Mouse (Mus musculus): ENCODE results near the gene F5. TPM values are rescaled to one million over a fixed set of nuclear protein-coding genes. Genes with fewer than 3 reads are reported as not detected.

F5 gene
- total and polyA plus RNA-seq, 2 experiments from 2014 or later = 0.05 TPM; not detected in 1

DNA sequence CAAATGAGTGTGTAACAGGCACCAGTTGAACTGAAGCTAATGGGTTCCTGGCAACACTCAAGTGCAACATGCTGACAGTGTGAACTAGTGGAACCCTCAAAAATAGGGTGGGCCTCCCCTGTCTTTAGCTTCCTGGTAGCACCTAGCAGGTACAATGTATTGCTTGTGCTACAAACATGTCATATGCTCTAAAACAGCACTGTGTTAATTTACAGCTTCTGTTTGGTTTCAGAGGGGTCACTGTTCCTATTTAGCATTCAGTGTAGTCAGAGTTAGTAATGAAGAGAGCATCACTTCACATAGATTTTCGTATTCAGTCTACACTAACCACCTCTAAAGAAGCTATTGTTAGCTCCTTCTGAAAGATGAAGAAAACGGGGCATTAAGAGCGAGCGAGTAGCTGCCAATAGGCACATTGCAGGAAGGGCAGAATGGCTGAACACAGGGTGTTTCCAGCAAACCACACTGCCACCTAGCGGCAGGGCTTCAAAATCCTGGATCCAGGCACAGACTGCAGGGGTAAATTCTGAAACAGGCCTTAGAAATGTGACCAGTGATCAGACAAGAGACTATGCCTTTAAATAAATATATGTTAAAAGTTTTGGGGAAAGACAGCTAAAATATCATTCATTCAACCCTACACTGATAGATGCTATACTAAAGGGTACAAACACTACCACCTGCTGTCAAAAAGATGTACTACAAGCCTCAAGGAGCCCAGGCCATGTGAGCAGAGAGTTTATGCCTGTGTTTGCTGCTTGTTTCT, 13.1 kb upstream of the F5 start:
- H3K4me2 ChIP-seq (ENCODE audit: low read depth, low read length) = peak overlapping the region; percentile 43; the same call in 1 of the 2 replicates
- H3K9ac ChIP-seq (replicated peaks; ENCODE audit: low read depth, low read length) = no peak overlapping the region
- H3K4me1 ChIP-seq (ENCODE audit: control insufficient read depth, insufficient read depth) = peaks cover 5% of the 10 kb centered on the region; the same call in 1 of the 2 replicates
- 4% methylated on average over 5 of the region's 5 CpGs for WGBS
- DNase-seq (ENCODE audit: low spot score) (peak; percentile 62), ATAC-seq (ENCODE audit: insufficient read depth, low read depth) (peak; percentile 72)
- no peaks in the 10 kb centered on the region for H3K36me3 ChIP-seq (replicated peaks; ENCODE audit: control insufficient read depth, insufficient read depth, low read length)
- H3K27ac ChIP-seq (ENCODE audit: low read depth) = no peak overlapping the region
- TF ChIP-seq EP300 (IDR thresholded peaks at IDR 0.05; ENCODE audit: low read depth) (no peak), CTCF (IDR thresholded peaks at IDR 0.05; ENCODE audit: low read depth) (peak; percentile 86)
- no peak overlapping the region for H3K4me3 ChIP-seq (ENCODE audit: low read depth, low read length)
- no peaks in the 10 kb centered on the region for H3K9me3 ChIP-seq (replicated peaks; ENCODE audit: control insufficient read depth, low read length)
- no peaks in the 10 kb centered on the region for H3K27me3 ChIP-seq (ENCODE audit: control insufficient read depth, insufficient read depth, low read length)

DNA sequence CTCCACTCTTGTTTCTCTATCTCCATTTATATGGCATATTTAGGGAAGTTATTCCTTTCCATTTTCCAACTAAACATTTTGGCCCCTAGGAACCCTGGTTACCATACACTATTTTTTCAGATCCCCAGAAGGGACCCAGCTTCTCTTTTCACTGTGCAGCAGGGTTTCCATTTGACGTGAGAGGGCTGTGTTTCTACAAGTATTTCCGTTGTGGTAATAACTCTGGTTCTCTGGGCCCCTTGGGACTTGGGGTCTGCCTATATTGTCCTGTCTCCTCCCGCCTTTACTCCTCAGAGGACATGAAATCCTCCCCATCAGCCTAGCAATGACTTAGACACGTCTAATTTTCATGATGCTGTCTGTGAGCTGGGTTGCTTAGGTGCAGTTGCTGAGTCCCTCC, 12.2 kb upstream of the F5 start:
- no peak overlapping the region for H3K4me2 ChIP-seq (ENCODE audit: low read depth, low read length)
- WGBS = 54% methylated on average over 4 of the region's 4 CpGs
- H3K9ac ChIP-seq (replicated peaks; ENCODE audit: low read depth, low read length) = no peak overlapping the region
- H3K27me3 ChIP-seq (ENCODE audit: control insufficient read depth, insufficient read depth, low read length) = no peaks in the 10 kb centered on the region
- TF ChIP-seq CTCF (IDR thresholded peaks at IDR 0.05; ENCODE audit: low read depth) = no peak
- no peak for TF ChIP-seq EP300 (IDR thresholded peaks at IDR 0.05; ENCODE audit: low read depth)
- H3K27ac ChIP-seq (ENCODE audit: low read depth) = no peak overlapping the region
- H3K36me3 ChIP-seq (replicated peaks; ENCODE audit: control insufficient read depth, insufficient read depth, low read length) = no peaks in the 10 kb centered on the region
- ATAC-seq (ENCODE audit: insufficient read depth, low read depth) = no peak
- H3K4me3 ChIP-seq (ENCODE audit: low read depth, low read length) = no peak overlapping the region
- H3K4me1 ChIP-seq (ENCODE audit: control insufficient read depth, insufficient read depth) = peaks cover 5% of the 10 kb centered on the region; the same call in 1 of the 2 replicates
- no peaks in the 10 kb centered on the region for H3K9me3 ChIP-seq (replicated peaks; ENCODE audit: control insufficient read depth, low read length)
- no peak for DNase-seq (ENCODE audit: low spot score)

DNA sequence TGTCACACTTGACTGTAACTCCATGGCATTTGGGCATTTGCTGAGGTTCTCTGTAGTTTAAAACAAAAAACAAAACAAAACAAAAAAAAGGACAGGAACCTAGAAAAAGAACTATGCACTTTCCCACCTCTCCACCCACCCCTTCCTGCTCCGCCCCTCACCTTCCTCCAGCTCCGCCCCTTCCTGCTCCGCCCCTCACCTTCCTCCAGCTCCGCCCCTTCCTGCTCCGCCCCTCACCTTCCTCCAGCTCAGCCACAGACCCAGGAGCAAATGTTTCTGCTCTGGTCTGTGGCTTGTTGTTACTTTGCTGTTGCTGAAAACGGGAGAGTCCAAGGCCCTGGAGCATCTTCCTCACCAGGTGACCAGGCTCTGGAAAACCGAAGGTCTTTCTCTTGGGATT, 2.6 kb upstream of the F5 start:
- Histone ChIP-seq H3K4me2 (ENCODE audit: low read depth, low read length) (no peak overlapping the region), H3K36me3 (replicated peaks; ENCODE audit: control insufficient read depth, insufficient read depth, low read length) (no peaks in the 10 kb centered on the region), H3K27ac (ENCODE audit: low read depth) (no peak overlapping the region), H3K27me3 (ENCODE audit: control insufficient read depth, insufficient read depth, low read length) (no peaks in the 10 kb centered on the region), H3K4me3 (ENCODE audit: low read depth, low read length) (no peak overlapping the region), H3K9ac (replicated peaks; ENCODE audit: low read depth, low read length) (no peak overlapping the region), H3K9me3 (replicated peaks; ENCODE audit: control insufficient read depth, low read length) (no peaks in the 10 kb centered on the region), H3K4me1 (ENCODE audit: control insufficient read depth, insufficient read depth) (no peaks in the 10 kb centered on the region)
- no peak for DNase-seq (ENCODE audit: low spot score)
- WGBS = 91% methylated on average over 7 of the region's 7 CpGs
- no peak for ATAC-seq (ENCODE audit: insufficient read depth, low read depth)
- TF ChIP-seq CTCF (IDR thresholded peaks at IDR 0.05; ENCODE audit: low read depth) (no peak), EP300 (IDR thresholded peaks at IDR 0.05; ENCODE audit: low read depth) (no peak)

DNA sequence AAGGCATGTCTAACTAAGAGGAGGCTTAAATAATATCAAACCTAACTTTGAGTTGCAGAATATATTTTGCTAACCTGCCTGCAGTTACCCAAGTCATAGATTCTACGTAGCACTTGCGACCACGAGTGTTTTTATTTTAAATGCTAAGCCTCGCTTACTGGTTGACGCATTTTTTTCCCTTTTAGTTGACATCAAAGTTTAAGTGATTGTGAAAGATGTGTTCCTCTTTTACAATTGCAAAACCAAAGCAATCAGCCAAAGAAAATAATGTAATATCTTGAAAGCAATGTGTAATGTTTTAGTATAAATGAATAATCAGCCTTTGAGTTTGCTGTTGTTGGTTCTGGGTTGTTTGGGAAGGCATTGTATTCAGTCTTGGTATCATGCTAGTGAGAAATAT, 1.2 kb downstream of the F5 start:
- no peak for TF ChIP-seq CTCF (IDR thresholded peaks at IDR 0.05; ENCODE audit: low read depth)
- no peak for TF ChIP-seq EP300 (IDR thresholded peaks at IDR 0.05; ENCODE audit: low read depth)
- H3K36me3 ChIP-seq (replicated peaks; ENCODE audit: control insufficient read depth, insufficient read depth, low read length) = no peaks in the 10 kb centered on the region
- no peak overlapping the region for H3K4me3 ChIP-seq (ENCODE audit: low read depth, low read length)
- H3K9me3 ChIP-seq (replicated peaks; ENCODE audit: control insufficient read depth, low read length) = no peaks in the 10 kb centered on the region
- H3K27me3 ChIP-seq (ENCODE audit: control insufficient read depth, insufficient read depth, low read length) = no peaks in the 10 kb centered on the region
- ATAC-seq (ENCODE audit: insufficient read depth, low read depth) = no peak
- 83% methylated on average over 5 of the region's 5 CpGs for WGBS
- no peak overlapping the region for H3K4me2 ChIP-seq (ENCODE audit: low read depth, low read length)
- no peak for DNase-seq (ENCODE audit: low spot score)
- H3K4me1 ChIP-seq (ENCODE audit: control insufficient read depth, insufficient read depth) = no peaks in the 10 kb centered on the region
- H3K9ac ChIP-seq (replicated peaks; ENCODE audit: low read depth, low read length) = no peak overlapping the region
- no peak overlapping the region for H3K27ac ChIP-seq (ENCODE audit: low read depth)

DNA sequence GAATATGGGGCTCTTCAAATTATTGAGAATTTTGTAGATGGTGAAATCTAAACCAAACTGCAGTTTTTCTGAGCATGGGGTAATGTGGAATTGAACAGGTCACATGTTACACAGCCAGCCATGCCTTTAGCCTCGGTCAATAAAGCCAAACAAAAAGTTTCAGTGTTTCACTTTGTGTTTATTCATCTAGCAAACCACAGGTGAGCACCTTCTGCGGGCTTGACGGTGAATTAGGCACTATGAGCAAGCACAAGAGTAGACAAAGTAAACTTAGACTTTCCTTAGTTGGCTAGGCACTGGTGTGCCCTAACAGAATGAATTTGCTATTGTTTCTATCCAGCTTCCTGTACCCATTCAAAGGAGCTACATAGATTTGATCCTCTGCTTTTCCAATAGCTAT, 3.3 kb downstream of the F5 start:
- no peak for TF ChIP-seq EP300 (IDR thresholded peaks at IDR 0.05; ENCODE audit: low read depth)
- TF ChIP-seq CTCF (IDR thresholded peaks at IDR 0.05; ENCODE audit: low read depth) = no peak
- WGBS = 80% methylated on average over 3 of the region's 3 CpGs

DNA sequence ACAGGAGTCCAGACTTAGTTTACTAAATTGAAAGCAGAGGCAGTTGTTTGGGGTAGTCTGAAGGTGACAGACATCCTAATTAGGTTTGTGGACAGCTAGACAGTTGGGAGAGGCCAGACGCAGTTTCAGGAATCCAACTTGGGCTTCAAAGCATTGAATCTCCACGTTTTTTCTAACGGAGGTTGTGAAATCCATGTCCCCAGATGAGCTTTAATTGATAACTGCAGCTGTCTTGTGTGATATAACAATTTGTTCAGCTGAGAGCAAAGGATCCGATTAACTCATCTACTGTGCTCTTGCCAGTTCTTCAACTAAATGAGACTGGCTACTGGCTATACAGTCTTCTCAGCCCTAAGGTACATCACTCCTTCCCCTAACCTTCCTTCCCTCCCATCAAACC, 6.9 kb downstream of the F5 start:
- Histone ChIP-seq H3K4me1 (ENCODE audit: control insufficient read depth, insufficient read depth) (no peaks in the 10 kb centered on the region), H3K9ac (replicated peaks; ENCODE audit: low read depth, low read length) (no peak overlapping the region)
- no peak for ATAC-seq (ENCODE audit: insufficient read depth, low read depth)

More for the DNA sequence above, 3.3 kb downstream of the F5 start:
- Histone ChIP-seq H3K9ac (replicated peaks; ENCODE audit: low read depth, low read length) (no peak overlapping the region), H3K27me3 (ENCODE audit: control insufficient read depth, insufficient read depth, low read length) (no peaks in the 10 kb centered on the region), H3K4me1 (ENCODE audit: control insufficient read depth, insufficient read depth) (no peaks in the 10 kb centered on the region), H3K4me2 (ENCODE audit: low read depth, low read length) (no peak overlapping the region), H3K4me3 (ENCODE audit: low read depth, low read length) (no peak overlapping the region), H3K27ac (ENCODE audit: low read depth) (no peak overlapping the region), H3K36me3 (replicated peaks; ENCODE audit: control insufficient read depth, insufficient read depth, low read length) (no peaks in the 10 kb centered on the region), H3K9me3 (replicated peaks; ENCODE audit: control insufficient read depth, low read length) (no peaks in the 10 kb centered on the region)
- no peak for ATAC-seq (ENCODE audit: insufficient read depth, low read depth)
- DNase-seq (ENCODE audit: low spot score) = no peak

More for the DNA sequence above, 6.9 kb downstream of the F5 start:
- Histone ChIP-seq H3K4me3 (ENCODE audit: low read depth, low read length) (no peak overlapping the region), H3K9me3 (replicated peaks; ENCODE audit: control insufficient read depth, low read length) (no peaks in the 10 kb centered on the region), H3K4me2 (ENCODE audit: low read depth, low read length) (no peak overlapping the region), H3K27me3 (ENCODE audit: control insufficient read depth, insufficient read depth, low read length) (no peaks in the 10 kb centered on the region), H3K27ac (ENCODE audit: low read depth) (no peak overlapping the region), H3K36me3 (replicated peaks; ENCODE audit: control insufficient read depth, insufficient read depth, low read length) (no peaks in the 10 kb centered on the region)
- no peak for TF ChIP-seq EP300 (IDR thresholded peaks at IDR 0.05; ENCODE audit: low read depth)
- TF ChIP-seq CTCF (IDR thresholded peaks at IDR 0.05; ENCODE audit: low read depth) = no peak
- no peak for DNase-seq (ENCODE audit: low spot score)
- WGBS = 64% methylated on average over 4 of the region's 4 CpGs
